Mouse (Mus musculus) cerebellum, adult 9-11 months (tissue): ENCODE measurements at regions not wholly inside any gene's neighbourhood (a gene's known extent, or its start where the extent isn't known, plus 50 kb on each side); places are given as distances from the start of the nearest gene placed in this dataset.

Source experiments
- DNase-seq: peaks from one replicate; pipeline ENCODE4 v3.0.0; 2022

GRCm38 (mm10) chr9:30848249-30848648 is 74.0 kb downstream of the Adamts15 start:
- DNase-seq = no peak

DNA sequence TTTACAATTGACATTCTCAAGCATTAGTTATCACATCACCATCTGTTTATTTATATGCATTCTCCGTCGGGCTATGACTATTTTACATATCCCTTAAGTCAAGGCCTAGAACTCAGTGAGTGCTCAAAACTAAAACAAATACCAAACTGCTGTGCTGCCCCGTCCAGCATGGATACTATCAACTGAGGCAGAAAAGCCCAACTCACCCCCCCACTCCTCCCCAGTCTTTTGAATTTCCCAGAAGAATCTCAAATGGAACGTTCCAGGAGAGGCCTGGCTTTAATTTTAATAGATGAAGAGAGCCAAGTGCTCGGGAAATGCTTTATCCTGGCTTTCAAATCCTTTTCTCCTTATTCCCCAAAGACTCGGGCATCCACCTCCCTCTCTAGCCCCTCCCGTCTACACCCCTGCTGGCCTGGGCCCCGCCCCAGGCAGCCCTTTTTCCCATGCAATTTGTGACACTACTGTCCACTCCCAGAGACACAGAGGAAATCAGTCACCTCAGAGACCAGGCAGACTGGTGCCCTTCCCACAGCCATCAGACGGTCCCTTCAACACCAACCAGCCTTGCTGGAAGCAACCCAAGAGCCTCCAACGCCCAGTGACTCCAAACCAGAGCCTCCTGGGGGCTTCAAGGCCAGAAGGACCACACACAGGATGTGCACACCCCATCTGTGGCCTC is 76.5 kb downstream of the Adamts15 start:
- DNase-seq = no peak

DNA sequence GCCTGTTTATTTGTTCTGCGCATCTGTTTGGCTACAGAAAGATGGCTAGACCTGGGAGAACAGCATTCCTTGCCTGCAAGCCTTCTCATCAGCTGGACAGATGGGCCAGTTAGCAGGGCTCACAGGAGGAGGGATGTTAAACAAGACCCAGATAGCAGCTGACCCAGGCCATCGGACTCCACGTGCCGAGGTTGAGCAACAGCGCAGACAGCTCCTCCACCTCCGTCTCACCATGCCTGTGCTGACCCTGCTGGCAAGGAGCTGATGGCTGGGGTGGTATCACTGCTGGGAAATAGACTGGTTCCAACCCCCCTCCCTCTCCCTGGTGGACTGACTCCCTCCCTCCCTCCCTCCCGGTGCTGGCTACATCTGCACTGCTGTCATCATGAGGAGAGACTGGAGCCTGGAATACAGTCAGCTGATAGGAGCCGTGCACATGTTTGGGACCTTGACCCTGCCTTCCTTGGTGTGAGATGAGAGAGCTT is 78.1 kb downstream of the Adamts15 start:
- DNase-seq = peak; percentile 1

DNA sequence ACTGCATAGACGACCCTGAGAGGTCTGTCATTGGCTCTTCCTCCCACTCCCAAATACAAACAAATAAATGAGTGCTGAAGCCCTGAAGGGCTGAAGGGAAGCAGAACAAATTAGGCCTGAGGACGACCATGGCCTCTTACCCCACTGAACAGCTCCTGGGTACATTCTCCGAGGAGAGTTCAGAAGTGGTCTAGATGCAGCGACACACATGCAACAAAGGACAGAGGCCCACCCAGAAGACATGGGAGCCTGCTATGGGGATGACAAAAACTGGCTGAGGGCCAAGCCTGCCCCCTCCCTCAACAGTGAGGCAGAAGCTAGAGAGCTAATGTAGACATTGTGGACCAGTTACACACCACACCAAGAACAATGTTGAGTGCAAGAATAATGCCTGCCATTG is 87.3 kb downstream of the Adamts15 start:
- DNase-seq = no peak

DNA sequence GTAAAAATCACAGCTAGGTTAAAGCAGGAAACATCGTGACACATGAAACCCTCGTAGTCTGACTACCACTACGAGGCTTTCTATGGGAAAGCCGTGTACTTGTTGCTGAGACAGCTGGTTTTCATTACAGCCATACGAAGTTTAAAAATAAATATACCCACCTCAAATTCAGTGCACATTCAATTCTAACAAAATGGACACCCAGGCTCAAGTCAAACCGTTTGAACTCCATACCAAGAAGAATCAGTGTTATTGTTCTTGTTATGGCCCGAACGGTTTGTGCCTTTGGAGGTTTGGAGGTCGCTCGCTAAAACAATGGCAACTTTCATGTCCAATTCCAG is 87.7 kb downstream of the Adamts15 start:
- no peak for DNase-seq

DNA sequence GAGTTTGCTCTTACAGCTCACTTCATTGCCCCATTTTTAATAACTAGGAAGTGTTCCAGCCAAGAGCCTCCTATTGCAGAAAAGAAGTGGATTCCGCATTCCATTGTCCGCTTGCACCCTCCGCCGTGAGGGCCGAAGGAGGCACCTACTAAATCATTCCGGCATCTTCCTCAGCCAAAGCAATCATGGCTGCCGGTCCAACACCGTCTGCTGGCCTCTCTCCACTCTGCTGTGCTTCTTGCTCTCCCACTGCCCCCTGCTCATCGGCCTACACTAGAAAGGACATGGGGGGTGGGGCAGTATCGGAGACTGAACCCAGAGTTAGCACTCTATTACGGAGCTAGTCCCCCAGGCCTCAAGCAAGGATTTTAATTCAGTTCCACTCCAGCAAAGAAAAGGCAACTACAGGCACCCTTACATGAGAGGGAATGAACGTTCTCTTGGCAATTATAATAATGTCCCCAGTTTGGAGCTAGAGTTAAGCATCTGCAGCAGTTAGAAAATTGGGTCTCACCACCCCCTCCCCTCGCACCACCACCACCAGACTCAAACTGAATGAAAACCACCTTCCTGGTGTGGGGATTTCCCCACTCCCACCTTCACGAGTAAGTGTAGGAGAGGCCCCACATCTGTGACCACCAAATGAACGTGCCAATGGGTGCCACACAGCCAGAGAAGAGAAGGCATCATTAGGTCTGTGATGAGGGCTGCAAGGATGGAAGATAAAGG is 88.3 kb downstream of the Adamts15 start:
- no peak for DNase-seq

- no peak for DNase-seq
These were observed 92.9 kb downstream of the Adamts15 start for GRCm38 (mm10) chr9:30829158-30829870.

DNA sequence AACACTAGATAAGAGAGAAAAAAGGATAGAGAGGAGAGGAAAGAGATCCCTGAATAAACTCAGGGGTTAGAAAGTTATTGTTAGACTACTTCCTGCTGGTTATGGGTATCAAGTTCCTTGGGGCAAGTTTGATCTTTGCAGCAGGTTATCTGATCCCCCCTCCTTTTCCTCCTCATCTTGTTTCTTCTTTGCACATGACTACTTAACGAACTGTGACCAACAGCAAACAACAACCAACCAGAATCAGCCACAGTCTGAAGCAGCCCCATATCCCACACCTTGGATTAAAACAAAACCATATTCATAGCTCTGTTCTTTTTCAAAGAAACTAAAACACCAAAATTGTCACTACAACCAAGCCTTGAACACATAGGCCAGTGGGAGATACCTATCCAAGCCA is 94.5 kb downstream of the Adamts15 start:
- no peak for DNase-seq

GRCm38 (mm10) chr9:30824056-30824625 is 98.1 kb downstream of the Adamts15 start:
- no peak for DNase-seq

- DNase-seq = no peak
These were observed 101.4 kb downstream of the Adamts15 start for GRCm38 (mm10) chr9:30820806-30821375.

- DNase-seq = no peak
These were observed 109.0 kb downstream of the Adamts15 start for GRCm38 (mm10) chr9:30813246-30813645.

GRCm38 (mm10) chr9:30810843-30811242 is 111.4 kb downstream of the Adamts15 start:
- no peak for DNase-seq

- no peak for DNase-seq
These were observed 112.0 kb downstream of the Adamts15 start for GRCm38 (mm10) chr9:30810290-30810689.

DNA sequence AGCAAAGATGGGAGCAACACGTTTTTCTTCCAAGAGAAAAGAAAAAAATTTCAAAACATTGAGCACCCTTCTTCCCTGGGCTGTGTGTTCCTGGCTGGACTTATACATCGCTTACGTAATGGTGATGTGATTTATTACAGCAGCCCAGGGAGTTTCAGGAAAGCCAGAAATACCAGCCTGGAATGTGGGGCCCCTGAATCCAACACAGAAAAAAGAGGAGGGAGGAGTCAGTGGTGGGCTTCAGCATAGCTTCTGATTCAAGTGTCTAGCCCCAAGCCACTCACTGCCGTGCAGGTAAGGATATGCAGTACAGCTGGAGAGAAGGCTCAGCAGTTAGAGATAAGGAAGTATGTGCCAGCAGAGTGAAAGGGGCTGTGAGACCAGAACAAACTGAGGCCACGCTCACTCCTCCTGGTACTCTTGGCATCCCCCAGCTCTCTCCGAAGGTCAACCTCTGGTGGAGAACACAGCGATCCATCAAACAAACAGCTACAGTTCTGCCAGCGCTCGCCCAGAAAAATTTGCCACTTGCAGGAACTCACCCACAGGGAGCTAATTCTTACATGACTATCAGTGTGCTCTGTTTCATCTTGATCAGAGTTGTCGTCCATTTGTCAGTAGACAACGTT is 113.3 kb downstream of the Adamts15 start:
- no peak for DNase-seq

DNA sequence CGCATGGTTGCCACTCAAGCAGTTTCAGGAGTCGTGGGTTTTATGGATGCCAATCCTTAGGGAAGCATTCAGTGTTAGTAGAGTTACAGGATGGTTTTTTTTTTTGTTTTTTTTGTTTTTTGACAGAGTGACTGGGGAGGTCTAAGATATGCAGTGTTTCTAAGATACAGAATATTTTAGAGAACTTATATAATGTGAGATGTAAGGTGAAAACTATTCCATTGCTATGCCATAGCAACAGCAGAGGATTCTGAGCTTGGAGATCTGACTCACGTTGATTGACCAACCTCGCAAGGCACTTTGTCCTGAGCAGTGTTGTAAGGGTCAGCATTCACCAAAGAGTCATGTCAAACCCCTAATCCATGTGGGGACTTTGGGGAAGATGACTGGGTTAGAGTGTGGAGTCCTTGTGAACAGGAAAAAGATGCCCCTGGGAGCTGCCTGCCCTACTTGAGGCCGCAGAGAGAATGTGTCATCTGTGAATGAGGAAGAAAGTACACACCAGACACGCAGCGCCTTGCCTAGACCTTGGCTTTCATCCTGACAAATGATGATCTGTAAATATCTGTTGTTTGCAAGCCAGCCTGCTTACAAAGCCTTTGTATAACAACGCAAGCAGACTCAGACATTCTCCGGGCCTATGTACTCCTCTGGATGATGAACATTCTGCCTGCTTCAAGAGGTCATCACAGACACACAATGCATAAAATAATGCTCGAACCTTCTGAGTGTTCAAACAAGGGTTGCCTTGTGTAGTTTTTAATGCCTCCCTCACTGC is 118.3 kb downstream of the Adamts15 start:
- no peak for DNase-seq

GRCm38 (mm10) chr9:30802826-30803225 is 119.4 kb downstream of the Adamts15 start:
- DNase-seq = no peak

DNA sequence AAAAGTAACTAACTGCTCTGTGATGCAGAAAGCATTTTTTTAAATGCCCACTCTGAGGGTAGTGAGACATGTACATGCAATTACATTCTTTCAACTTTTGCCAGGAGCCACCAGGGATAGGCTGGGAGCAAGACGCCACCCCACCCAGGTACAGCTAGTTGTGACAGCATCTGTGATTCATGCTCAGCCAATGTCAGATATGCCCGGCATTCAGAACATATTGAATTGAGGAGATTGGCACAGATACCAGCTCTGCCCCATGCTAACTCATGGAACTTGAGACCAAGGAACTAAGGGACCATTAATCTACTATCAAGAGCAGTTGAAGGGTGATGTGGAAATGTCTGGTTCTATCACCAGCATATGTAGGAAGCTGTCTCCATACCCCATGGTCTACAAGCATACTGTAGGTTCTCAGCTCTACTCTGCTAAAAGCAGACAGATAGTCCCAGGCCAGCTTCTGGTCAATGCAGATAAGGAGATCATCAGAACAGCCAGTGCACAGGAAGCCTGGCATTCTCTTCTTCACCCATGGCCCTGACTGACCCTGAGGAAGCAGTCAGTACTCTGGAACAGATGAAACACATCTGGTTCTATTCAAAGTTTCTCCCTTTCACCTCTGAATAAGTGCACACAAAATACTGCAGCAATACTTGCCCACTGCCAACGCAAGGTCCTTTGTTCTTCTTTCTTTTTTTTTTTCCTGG is 127.4 kb downstream of the Adamts15 start:
- DNase-seq = no peak

- DNase-seq = no peak
These were observed 141.0 kb downstream of the Adamts15 start for GRCm38 (mm10) chr9:30781221-30781620.

DNA sequence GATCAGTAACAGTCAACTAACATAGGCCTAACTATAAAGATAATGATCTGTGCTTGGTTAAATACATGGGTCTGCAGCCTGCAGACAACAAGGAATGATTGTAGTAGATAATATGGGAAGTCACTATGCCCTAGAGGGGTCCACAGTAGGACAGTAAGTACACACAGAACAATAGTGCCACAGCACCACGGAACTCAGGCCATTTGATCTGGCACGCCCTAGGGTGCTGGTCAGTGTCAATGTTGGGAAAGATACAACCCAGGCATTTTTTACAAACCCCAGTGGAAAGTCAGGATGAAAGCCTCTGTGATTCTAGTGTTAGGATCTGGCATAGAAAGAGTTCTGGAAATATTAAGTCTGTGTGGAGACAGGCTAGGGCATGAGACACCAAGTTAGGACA is 144.4 kb downstream of the Adamts15 start:
- no peak for DNase-seq

GRCm38 (mm10) chr9:30775161-30775560 is 147.1 kb downstream of the Adamts15 start:
- no peak for DNase-seq

DNA sequence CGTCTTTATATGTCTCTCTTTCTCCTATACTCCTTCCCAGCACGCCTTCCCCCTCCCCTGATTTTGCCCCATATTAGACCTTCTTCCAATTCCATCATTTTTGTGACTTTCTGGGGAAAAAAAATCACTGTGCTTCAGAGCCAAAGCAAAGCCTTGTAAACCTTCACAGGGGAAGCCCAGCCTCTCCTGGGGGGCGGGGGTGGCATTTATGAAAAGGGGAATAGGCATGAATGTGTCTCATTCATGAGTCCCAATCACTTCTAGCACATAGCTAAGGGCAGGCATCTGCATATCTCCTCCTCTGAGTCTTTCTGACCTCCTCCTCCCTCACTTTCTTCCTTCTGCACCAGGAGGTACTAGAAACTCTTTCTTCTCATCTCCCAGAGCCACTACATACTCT is 149.8 kb downstream of the Adamts15 start:
- no peak for DNase-seq
